Mouse (Mus musculus): Measurements from ENCODE around the gene Socs7. TPM values are rescaled to one million over a fixed set of nuclear protein-coding genes. Genes with fewer than 3 reads are reported as not detected.

The Socs7 gene
- polyA plus RNA-seq, 1 experiment from 2014 or later, result 7.3 TPM

DNA sequence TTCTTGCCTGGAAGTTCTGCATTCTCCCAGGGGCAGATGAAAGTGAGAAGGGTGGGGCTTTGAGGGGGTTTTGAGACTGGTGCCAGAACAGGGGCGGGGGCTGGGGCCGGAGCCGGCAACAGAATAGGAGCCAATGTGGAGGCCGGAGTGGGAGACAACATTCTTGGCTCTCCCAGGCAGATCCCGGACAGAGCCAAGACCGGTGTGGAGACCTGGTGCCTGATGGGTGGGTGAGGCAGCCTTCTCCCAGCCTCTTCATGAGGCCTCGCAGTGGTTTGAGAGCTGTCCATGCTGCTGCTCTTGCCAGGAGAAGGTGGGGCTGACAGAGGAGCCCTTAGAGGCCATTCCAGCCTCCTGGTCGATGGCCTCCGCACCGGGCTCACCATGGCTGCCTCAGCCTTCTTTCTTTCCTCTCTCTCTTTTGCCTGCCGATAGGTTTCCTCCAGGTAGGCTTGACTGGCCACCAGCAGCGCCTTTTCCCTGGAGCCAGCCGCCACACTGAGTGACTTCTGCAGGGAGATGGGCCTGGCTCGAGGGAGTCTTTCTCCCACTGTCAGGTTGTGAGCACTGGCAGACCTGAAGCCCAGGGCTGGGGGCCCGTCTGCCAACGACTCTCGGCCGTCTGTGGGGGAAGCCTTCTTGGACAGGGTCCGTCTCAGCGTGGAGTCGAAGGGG lies 23.9 kb upstream of the Socs7 start:
- peak overlapping the region; percentile 13; the same call in 1 of the 2 replicates for H3K9ac ChIP-seq (ENCODE audit: low read depth, low read length)
- H3K4me2 ChIP-seq (ENCODE audit: low read length), result peak overlapping the region; percentile 41
- no peaks in the 10 kb centered on the region for H3K27me3 ChIP-seq (replicated peaks; ENCODE audit: control insufficient read depth, insufficient read depth, low read length)
- 48% methylated on average over 21 of the region's 21 CpGs for WGBS
- no peak overlapping the region for H3K4me3 ChIP-seq (ENCODE audit: low read length)
- ATAC-seq, result peak; percentile 63
- H3K4me1 ChIP-seq (ENCODE audit: control insufficient read depth, insufficient read depth, low read depth, low read length), result peaks cover 4% of the 10 kb centered on the region
- peak overlapping the region; percentile 6; the same call in 1 of the 2 replicates for H3K27ac ChIP-seq (ENCODE audit: low read depth, low read length)
- H3K36me3 ChIP-seq (ENCODE audit: control insufficient read depth, insufficient read depth, low read length), result no peaks in the 10 kb centered on the region
- no peaks in the 10 kb centered on the region for H3K9me3 ChIP-seq (ENCODE audit: control insufficient read depth, low read length)

- peak overlapping the region; percentile 41 for H3K4me2 ChIP-seq (ENCODE audit: low read length)
- H3K9ac ChIP-seq (ENCODE audit: low read depth, low read length), result peak overlapping the region; percentile 13; the same call in 1 of the 2 replicates
- 31% methylated on average over 17 of the region's 17 CpGs for WGBS
- ATAC-seq, result no peak; the same call in 1 of the 2 replicates
- H3K4me3 ChIP-seq (ENCODE audit: low read length), result no peak overlapping the region
- no peaks in the 10 kb centered on the region for H3K36me3 ChIP-seq (ENCODE audit: control insufficient read depth, insufficient read depth, low read length)
- peaks cover 4% of the 10 kb centered on the region for H3K4me1 ChIP-seq (ENCODE audit: control insufficient read depth, insufficient read depth, low read depth, low read length)
- peak overlapping the region; percentile 6; the same call in 1 of the 2 replicates for H3K27ac ChIP-seq (ENCODE audit: low read depth, low read length)
- H3K9me3 ChIP-seq (ENCODE audit: control insufficient read depth, low read length), result no peaks in the 10 kb centered on the region
- H3K27me3 ChIP-seq (replicated peaks; ENCODE audit: control insufficient read depth, insufficient read depth, low read length), result no peaks in the 10 kb centered on the region
Observed at GRCm38 (mm10) chr11:97338977-97339315, 23.4 kb upstream of the Socs7 start.

- no peak overlapping the region for H3K9ac ChIP-seq (ENCODE audit: low read depth, low read length)
- H3K9me3 ChIP-seq (ENCODE audit: control insufficient read depth, low read length), result no peaks in the 10 kb centered on the region
- peaks cover 3% of the 10 kb centered on the region for H3K4me1 ChIP-seq (ENCODE audit: control insufficient read depth, insufficient read depth, low read depth, low read length)
- ATAC-seq, result no peak
- no peaks in the 10 kb centered on the region for H3K36me3 ChIP-seq (ENCODE audit: control insufficient read depth, insufficient read depth, low read length)
- no peaks in the 10 kb centered on the region for H3K27me3 ChIP-seq (replicated peaks; ENCODE audit: control insufficient read depth, insufficient read depth, low read length)
- no peak overlapping the region for H3K4me3 ChIP-seq (ENCODE audit: low read length)
- no peak overlapping the region for H3K27ac ChIP-seq (ENCODE audit: low read depth, low read length)
- no peak overlapping the region for H3K4me2 ChIP-seq (ENCODE audit: low read length)
- 45% methylated on average over 8 of the region's 8 CpGs for WGBS
Observed at GRCm38 (mm10) chr11:97343175-97343574, 19.2 kb upstream of the Socs7 start.

GRCm38 (mm10) chr11:97343619-97344018 lies 18.7 kb upstream of the Socs7 start:
- Histone ChIP-seq H3K9ac (ENCODE audit: low read depth, low read length) (no peak overlapping the region), H3K9me3 (ENCODE audit: control insufficient read depth, low read length) (no peaks in the 10 kb centered on the region), H3K27ac (ENCODE audit: low read depth, low read length) (no peak overlapping the region), H3K27me3 (replicated peaks; ENCODE audit: control insufficient read depth, insufficient read depth, low read length) (no peaks in the 10 kb centered on the region), H3K4me3 (ENCODE audit: low read length) (no peak overlapping the region), H3K4me1 (ENCODE audit: control insufficient read depth, insufficient read depth, low read depth, low read length) (no peaks in the 10 kb centered on the region), H3K4me2 (ENCODE audit: low read length) (no peak overlapping the region), H3K36me3 (ENCODE audit: control insufficient read depth, insufficient read depth, low read length) (no peaks in the 10 kb centered on the region)
- WGBS, result 29% methylated on average over 17 of the region's 17 CpGs
- no peak for ATAC-seq

DNA sequence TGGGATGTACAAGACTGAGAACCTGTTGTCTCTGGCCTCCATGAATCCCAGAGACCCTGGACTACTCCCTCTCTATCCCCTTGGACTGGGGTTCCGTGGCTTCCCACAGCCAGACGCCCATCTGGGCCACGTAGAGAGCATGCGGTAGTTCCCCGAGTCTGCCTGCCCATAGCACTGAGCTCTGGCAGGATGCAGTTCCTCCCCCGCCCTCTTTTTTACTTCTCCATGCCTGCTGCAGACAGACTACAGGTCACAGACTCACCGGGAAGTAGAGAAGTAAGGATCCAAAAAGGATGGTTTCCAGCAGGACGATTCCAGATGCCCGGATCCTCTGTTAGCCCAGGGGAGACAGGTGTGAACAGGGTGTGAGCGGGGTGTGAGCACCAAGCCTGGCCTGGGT lies 16.9 kb upstream of the Socs7 start:
- Histone ChIP-seq H3K9me3 (ENCODE audit: control insufficient read depth, low read length) (no peaks in the 10 kb centered on the region), H3K4me3 (ENCODE audit: low read length) (no peak overlapping the region), H3K4me2 (ENCODE audit: low read length) (no peak overlapping the region), H3K27ac (ENCODE audit: low read depth, low read length) (no peak overlapping the region), H3K9ac (ENCODE audit: low read depth, low read length) (no peak overlapping the region), H3K4me1 (ENCODE audit: control insufficient read depth, insufficient read depth, low read depth, low read length) (peaks cover 8% of the 10 kb centered on the region), H3K36me3 (ENCODE audit: control insufficient read depth, insufficient read depth, low read length) (no peaks in the 10 kb centered on the region), H3K27me3 (replicated peaks; ENCODE audit: control insufficient read depth, insufficient read depth, low read length) (no peaks in the 10 kb centered on the region)
- ATAC-seq, result no peak
- WGBS, result 78% methylated on average over 10 of the region's 10 CpGs

GRCm38 (mm10) chr11:97346383-97346782 lies 16.0 kb upstream of the Socs7 start:
- Histone ChIP-seq H3K4me1 (ENCODE audit: control insufficient read depth, insufficient read depth, low read depth, low read length) (peaks cover 13% of the 10 kb centered on the region), H3K9ac (ENCODE audit: low read depth, low read length) (no peak overlapping the region), H3K36me3 (ENCODE audit: control insufficient read depth, insufficient read depth, low read length) (no peaks in the 10 kb centered on the region), H3K4me3 (ENCODE audit: low read length) (no peak overlapping the region), H3K27ac (ENCODE audit: low read depth, low read length) (no peak overlapping the region), H3K4me2 (ENCODE audit: low read length) (no peak overlapping the region), H3K27me3 (replicated peaks; ENCODE audit: control insufficient read depth, insufficient read depth, low read length) (no peaks in the 10 kb centered on the region), H3K9me3 (ENCODE audit: control insufficient read depth, low read length) (no peaks in the 10 kb centered on the region)
- peak; percentile 62 for ATAC-seq
- WGBS, result 63% methylated on average over 9 of the region's 9 CpGs

GRCm38 (mm10) chr11:97347291-97347690 lies 15.1 kb upstream of the Socs7 start:
- ATAC-seq, result no peak
- no peak overlapping the region for H3K4me3 ChIP-seq (ENCODE audit: low read length)

DNA sequence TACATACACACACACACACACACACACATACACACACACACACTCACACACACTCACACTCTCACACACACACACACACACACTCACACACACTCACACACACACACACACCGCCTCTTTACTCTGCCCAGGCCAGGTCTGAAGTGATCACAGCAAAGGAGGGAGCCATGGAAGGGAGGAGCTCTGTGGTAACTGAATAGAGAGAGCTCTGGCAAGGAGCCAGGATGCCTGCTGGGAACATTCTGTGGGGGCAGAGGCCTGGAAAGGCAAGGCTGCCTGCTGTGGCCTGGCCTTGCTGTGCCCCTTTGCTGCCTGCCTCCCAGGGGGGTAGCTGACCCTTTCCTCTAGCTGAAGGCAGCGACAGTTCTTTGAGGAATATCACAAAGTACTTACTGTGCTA lies 12.3 kb upstream of the Socs7 start:
- H3K4me2 ChIP-seq (ENCODE audit: low read length), result 0 out of 2 replicates have a peak overlapping the region, but pooled peaks have one; percentile 3
- WGBS, result 7% methylated on average over 2 of the region's 2 CpGs
- H3K4me1 ChIP-seq (ENCODE audit: control insufficient read depth, insufficient read depth, low read depth, low read length), result peaks cover 21% of the 10 kb centered on the region
- peak overlapping the region; percentile 54; the same call in 1 of the 2 replicates for H3K27ac ChIP-seq (ENCODE audit: low read depth, low read length)
- no peaks in the 10 kb centered on the region for H3K9me3 ChIP-seq (ENCODE audit: control insufficient read depth, low read length)
- peak; percentile 76; the same call in 1 of the 2 replicates for ATAC-seq
- no peaks in the 10 kb centered on the region for H3K27me3 ChIP-seq (replicated peaks; ENCODE audit: control insufficient read depth, insufficient read depth, low read length)
- H3K36me3 ChIP-seq (ENCODE audit: control insufficient read depth, insufficient read depth, low read length), result no peaks in the 10 kb centered on the region
- no peak overlapping the region; the same call in 1 of the 2 replicates for H3K9ac ChIP-seq (ENCODE audit: low read depth, low read length)
- H3K4me3 ChIP-seq (ENCODE audit: low read length), result no peak overlapping the region

More at GRCm38 (mm10) chr11:97347291-97347690, 15.1 kb upstream of the Socs7 start:
- no peaks in the 10 kb centered on the region for H3K36me3 ChIP-seq (ENCODE audit: control insufficient read depth, insufficient read depth, low read length)
- no peak overlapping the region for H3K9ac ChIP-seq (ENCODE audit: low read depth, low read length)
- no peaks in the 10 kb centered on the region for H3K27me3 ChIP-seq (replicated peaks; ENCODE audit: control insufficient read depth, insufficient read depth, low read length)
- H3K9me3 ChIP-seq (ENCODE audit: control insufficient read depth, low read length), result no peaks in the 10 kb centered on the region
- WGBS, result 81% methylated on average over 9 of the region's 9 CpGs
- no peak overlapping the region for H3K4me2 ChIP-seq (ENCODE audit: low read length)
- peaks cover 19% of the 10 kb centered on the region for H3K4me1 ChIP-seq (ENCODE audit: control insufficient read depth, insufficient read depth, low read depth, low read length)
- no peak overlapping the region for H3K27ac ChIP-seq (ENCODE audit: low read depth, low read length)

GRCm38 (mm10) chr11:97352027-97352684 lies 10.2 kb upstream of the Socs7 start, which contains the start of gene Gpr179:
Gene Gpr179, minus strand, starts transcription at chr11:97352077.
- 47% methylated on average over 3 of the region's 3 CpGs for WGBS
- peaks cover 21% of the 10 kb centered on the region for H3K4me1 ChIP-seq (ENCODE audit: control insufficient read depth, insufficient read depth, low read depth, low read length)
- no peaks in the 10 kb centered on the region for H3K36me3 ChIP-seq (ENCODE audit: control insufficient read depth, insufficient read depth, low read length)
- H3K9ac ChIP-seq (ENCODE audit: low read depth, low read length), result 0 out of 2 replicates have a peak within 1 kb of the TSS, but pooled peaks have one; percentile 3
- no peaks in the 10 kb centered on the region for H3K9me3 ChIP-seq (ENCODE audit: control insufficient read depth, low read length)
- H3K27me3 ChIP-seq (replicated peaks; ENCODE audit: control insufficient read depth, insufficient read depth, low read length), result no peaks in the 10 kb centered on the region
- peak within 1 kb of the TSS; percentile 18; the same call in 1 of the 2 replicates for H3K27ac ChIP-seq (ENCODE audit: low read depth, low read length)
- H3K4me2 ChIP-seq (ENCODE audit: low read length), result no peak within 1 kb of the TSS
- peak; percentile 60 for ATAC-seq
- no peak within 1 kb of the TSS for H3K4me3 ChIP-seq (ENCODE audit: low read length)

Measured in hindbrain, embryonic 16.5 days (tissue).